Mouse (Mus musculus): ENCODE measurements around the gene Pah.

Pah gene

GRCm38 (mm10) chr10:87501659-87502042, 19.9 kb upstream of the Pah start:
- ATAC-seq (ENCODE audit: insufficient number of reproducible peaks, low FRiP score, low TSS enrichment), result no peak

DNA sequence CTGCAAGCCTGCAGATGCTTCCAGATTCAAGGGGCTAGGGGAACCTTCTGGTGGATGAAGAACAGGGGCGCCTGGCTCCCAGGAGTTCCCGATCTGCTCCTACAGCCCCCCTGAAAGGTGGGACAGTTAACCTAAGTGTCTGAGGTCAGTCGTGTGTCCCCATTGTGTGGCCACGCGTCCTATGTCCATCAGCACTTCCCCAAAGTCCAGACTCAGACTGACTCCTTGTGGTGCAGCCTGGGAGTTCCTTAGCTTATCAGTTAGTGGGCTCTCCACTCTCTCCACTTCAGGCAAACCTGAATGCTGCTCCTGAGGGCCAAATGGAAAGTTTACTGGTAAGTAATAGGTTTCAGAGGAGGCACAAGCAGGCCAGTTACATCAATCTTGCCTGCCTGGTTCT, 19.3 kb upstream of the Pah start:
- ATAC-seq (ENCODE audit: insufficient number of reproducible peaks, low FRiP score, low TSS enrichment), result no peak

DNA sequence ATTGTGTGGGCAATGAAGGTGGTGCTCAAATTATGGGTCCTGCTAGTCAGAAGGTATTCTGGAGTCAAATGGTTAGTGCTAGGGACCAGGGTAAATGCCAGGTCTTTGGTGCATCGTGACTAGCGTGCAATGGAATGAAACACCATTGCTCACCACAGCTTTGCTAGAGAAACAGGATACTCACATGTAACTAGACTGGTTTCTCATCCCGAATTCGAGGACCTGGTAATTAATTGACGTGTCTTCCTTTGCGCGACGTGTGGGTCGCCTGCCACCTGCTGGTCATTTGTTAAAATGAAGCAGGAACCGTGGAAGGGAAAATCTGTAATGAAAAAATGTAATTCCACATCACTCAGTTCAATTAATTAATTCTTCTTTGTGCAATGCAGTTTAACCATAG, 17.6 kb upstream of the Pah start:
- no peak; the same call in 1 of the 2 replicates for ATAC-seq (ENCODE audit: insufficient number of reproducible peaks, low FRiP score, low TSS enrichment)

- ATAC-seq (ENCODE audit: insufficient number of reproducible peaks, low FRiP score, low TSS enrichment), result no peak
Observed at GRCm38 (mm10) chr10:87508581-87508980, 13.0 kb upstream of the Pah start.

DNA sequence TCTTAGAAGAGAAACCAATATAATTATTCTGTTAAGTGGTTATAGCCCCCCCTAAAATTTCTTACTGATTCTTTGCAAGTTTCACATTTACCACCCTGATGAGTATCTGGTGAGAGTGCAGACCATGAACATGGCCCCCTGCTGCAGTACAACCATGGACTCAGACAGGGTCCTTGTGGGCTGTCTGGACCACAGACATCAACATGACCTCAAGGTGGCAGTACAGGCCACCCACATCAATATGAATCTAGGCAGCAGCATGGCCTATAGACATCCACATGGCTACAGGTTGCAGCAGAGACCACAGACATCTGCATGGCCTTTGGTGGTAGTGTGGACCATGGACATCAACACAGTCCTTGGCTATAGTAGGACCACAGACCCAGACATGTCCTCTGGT, 8.5 kb upstream of the Pah start:
- no peak for ATAC-seq (ENCODE audit: insufficient number of reproducible peaks, low FRiP score, low TSS enrichment)

DNA sequence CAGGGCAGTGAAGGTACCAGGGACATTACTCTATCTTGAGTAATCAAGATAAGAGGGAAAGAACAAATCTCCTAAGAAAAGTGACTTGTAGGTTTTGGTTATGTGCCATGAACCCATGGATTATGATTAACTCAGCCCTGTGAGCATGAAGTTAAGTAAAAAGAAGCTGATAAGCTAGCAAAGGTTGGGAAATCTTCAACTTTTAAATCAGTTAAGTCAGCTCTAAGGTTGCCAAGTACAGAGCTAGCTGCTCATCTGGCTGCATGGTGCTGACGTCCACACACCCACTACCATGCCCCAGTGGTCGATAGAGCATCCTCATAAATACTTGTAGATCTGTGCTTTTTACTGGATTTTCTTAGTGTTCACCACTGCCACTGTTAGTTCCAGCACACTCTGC, 3.0 kb upstream of the Pah start:
- no peak for ATAC-seq (ENCODE audit: insufficient number of reproducible peaks, low FRiP score, low TSS enrichment)

DNA sequence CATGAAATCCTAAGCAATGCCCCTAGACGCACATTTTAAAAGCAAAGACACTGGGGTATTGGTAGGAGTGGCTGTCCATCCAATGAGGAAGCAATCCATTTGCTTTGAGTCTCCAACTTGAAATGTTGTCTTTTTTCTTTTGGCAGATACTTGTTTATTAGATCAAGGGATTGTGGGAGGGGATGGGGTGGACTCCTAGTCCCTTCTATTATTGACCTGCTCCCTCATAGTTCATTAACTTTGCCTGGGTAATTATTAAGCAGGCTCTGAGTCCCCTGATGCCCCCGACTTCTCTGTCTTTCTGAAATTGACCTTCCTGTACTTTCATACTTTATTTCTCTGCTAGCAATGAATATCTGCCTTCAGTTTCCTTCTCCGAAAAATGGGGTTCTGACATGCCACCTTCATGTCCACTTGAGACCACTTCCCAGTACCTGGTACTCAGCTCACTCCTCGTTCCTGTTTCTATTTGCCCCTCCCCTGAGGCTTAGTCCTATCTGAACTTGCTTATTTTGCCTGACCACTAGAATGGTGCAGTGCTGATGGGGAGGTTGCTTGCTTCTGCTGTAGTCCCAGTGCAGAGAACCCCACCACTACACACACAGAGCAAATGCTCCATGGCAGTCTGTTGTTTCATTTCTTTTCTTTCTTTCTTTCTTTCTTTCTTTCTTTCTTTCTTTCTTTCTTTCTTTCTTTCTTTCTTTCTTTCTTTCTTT, 1.0 kb upstream of the Pah start:
- ATAC-seq (ENCODE audit: insufficient number of reproducible peaks, low FRiP score, low TSS enrichment), result no peak

DNA sequence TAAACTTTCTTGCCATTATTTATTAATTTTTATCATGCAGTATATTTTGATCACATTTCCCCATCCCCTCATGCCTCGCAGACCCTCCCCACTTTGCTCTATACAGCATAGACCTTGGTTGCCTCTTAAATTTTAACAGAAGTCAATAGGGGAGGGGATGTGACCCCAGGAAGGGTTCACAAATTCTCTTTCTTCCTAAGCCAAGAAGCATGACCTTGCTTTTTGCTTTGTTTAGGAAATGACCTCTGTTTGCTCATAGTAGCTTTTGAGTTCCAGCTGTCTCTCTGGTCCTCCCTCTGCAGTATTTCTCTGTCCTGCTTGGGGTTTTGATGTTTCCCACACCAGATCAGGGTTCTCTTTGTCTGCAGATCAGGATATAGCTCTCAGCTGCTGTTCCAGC, 12.6 kb downstream of the Pah start:
- no peak for ATAC-seq (ENCODE audit: insufficient number of reproducible peaks, low FRiP score, low TSS enrichment)

DNA sequence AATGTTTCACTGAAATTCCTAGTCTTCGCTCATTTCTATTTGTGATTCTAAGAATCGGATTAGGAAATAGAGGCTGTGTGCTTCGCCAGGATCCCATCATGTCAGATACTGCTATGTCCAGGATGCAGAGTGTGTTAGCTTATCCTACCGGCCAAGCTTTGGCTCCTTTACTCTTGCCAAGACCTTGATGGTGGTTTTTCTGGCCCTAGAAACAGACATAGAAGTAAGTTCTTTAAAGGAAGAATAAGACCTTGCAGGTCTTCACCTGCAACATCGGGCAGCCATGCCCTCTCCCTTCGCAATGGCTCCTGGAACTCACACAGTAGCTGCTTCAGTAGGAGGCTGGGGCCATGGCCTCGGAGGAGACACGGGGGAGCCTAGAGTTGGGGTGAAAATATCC, 24.2 kb downstream of the Pah start:
- ATAC-seq (ENCODE audit: insufficient number of reproducible peaks, low FRiP score, low TSS enrichment), result no peak

DNA sequence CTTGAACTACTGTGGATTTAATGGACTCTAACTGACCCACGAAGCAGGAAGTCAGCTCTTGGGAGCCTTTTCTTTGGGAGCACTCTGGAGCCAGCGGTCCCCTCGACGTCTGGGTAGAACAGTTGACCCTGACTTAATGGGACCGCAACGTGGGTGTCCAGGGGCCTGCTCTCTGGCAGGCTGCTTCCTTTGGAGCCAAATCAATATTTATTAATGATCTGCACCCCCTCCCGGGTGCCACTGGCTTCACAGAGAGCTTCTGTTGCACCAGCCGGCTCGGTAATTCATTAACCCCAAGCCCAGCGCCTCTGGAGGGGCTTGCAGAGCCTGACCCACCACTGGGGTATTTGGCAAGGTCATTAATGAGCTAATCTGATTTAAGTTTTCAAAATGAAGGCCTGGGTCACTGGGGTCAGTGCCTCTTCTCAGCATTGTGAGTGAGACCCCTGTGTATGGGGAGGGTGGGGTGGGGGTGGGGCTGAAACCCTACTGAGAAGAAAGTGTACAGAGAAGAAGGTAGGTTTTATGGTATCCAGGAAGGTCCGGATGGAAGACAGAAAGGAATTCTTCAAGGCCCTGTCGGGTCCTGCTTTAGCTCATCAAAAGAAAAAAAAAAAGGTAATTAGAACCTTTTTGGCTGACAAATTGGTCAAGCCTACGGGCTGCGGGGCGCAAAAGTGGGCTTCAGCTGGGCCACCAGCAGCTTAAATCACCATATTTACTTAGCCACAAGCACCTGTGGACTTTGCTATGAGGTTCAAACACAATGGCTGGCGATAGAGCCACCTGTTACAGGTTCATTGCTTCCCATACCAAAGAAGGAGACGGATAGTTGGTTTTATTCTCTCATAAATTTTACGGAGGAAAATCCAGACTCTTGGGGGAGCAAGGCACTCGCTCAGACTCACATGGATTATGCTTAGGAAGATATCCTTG, 25.0 kb downstream of the Pah start:
- no peak for ATAC-seq (ENCODE audit: insufficient number of reproducible peaks, low FRiP score, low TSS enrichment)

DNA sequence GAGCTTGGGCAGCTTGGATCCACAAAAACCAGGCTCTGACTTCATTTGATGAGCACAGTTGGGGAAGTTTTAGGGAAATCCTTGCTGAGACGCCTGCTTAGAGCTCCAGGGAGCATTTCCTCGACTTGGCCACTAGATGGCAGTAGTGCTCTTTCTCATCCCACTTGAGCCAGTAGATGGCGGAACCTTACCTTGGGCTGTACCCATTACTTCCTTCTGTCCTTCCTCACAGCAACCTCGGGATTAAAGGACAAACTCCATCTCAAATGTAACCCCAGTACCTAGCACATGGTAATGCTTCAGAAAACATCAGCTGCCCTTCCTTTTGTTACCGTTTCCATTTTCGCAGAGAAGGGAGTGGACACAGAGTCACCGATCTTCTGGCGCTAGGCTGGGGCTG, 31.1 kb downstream of the Pah start:
- peak; percentile 72 for ATAC-seq (ENCODE audit: insufficient number of reproducible peaks, low FRiP score, low TSS enrichment)

DNA sequence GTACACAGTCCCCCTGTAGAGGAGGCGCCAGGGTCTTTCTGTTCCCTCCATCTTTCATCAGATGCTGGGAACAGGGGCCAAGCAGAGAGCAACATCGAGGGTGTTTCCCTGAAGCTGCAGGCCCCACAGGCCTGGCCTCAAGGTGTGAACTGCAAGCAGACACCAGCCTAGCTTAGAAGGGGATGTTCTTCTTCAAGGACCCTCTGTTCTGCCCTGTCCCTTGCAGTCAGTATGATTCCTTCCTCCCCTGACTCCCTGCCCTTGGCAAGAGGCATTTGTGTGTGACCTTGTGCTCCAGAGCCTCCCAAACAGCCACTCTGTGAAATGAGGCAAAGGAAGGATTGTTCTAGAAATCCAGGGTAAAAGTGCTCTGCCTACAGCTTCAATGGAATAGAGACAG, 34.8 kb downstream of the Pah start:
- ATAC-seq (ENCODE audit: insufficient number of reproducible peaks, low FRiP score, low TSS enrichment), result no peak

DNA sequence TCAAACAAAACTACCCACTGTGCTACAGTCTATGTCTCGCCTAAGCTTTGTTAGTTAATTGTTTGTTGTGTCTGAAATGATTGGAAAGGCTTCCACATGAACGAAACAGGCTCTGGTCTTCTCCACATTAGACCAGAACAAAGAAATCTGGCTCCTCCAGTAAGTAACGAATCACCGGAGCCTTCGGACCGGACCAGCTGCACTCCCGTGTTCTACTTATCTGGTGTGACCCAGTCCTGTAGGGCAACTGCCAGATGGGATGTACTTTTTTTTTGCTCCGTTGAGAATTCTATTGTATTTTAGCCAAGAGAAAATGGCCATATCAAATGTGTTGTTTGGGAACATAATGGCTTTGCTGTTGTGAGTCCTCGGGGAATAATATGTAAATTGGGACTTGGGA, 42.2 kb downstream of the Pah start:
- ATAC-seq (ENCODE audit: insufficient number of reproducible peaks, low FRiP score, low TSS enrichment), result no peak

- ATAC-seq (ENCODE audit: insufficient number of reproducible peaks, low FRiP score, low TSS enrichment), result no peak
Observed at GRCm38 (mm10) chr10:87565712-87566111, 44.1 kb downstream of the Pah start.

DNA sequence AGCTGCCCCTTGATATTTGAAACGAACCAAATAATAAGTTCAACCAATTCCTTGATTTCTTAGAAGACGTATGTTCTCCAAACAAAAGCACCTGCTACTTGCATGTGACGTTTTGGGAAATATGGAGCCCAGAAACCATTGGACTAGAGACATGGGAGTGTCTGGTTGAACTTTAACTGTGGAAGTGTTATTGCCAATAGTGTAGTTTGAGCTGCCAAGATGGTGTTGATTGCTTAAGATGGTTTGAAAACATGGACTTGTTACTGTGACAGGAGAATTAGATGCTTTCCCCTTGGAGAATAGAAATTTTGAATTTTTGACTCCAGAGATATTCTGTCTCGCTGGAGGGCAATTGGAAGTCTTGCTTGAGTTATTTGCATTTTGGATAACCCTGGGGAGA, 50.9 kb downstream of the Pah start:
- ATAC-seq (ENCODE audit: insufficient number of reproducible peaks, low FRiP score, low TSS enrichment), result no peak

DNA sequence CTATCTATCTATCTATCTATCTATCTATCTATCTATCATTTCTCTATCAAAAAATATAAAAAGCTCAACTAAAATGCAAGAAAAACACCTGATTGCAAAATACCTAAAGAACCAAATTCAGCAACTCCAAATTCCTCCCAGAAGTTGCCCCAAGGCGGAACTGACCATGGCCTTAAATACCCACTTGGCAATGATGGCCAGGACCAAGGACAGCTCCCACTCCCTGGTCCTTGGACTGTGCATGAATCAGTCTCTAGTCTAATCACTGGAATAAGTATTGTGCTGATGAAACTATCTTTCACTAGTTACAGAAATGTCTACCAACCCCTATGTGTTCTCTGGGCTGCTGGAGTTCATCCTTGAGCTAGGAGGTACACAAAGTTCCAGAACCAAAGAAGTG, 65.1 kb downstream of the Pah start:
- no peak for ATAC-seq (ENCODE audit: insufficient number of reproducible peaks, low FRiP score, low TSS enrichment)

- no peak for ATAC-seq (ENCODE audit: insufficient number of reproducible peaks, low FRiP score, low TSS enrichment)
Observed at GRCm38 (mm10) chr10:87593916-87594315, 72.3 kb downstream of the Pah start.

DNA sequence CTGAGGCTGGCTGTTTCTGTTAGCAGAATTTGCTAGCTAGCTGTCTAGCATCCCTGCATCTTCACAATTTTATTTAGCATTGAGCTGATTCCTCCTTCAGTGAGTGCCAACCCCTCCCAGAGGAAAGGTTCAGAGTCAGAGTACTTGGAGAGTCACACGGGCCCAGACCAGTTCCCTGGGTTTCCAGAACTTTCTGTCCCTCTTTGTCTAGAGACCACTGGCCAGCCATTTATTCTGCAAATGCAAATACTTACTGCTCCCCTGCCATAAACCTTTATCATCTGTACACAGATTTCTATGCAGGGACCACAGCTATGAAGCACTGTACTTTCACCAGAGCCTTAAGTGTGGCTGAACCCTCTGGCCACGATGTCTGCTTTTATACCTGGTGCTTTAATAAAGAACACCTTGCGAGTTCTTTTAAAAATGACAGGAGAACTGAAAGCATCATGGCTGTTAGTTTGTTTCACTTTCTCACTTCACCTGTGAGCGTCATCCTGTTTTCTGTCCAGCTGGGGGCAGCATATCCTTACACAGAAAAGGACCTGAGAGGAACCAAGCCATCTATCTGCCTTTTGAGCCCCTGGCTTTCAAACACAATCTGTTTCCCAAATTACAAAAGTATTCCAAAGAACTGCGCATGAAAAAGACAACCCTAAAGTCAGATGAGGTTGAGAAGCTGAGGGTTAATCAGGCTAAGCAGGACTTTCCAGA, 74.9 kb downstream of the Pah start:
- ATAC-seq (ENCODE audit: insufficient number of reproducible peaks, low FRiP score, low TSS enrichment), result no peak

- no peak for ATAC-seq (ENCODE audit: insufficient number of reproducible peaks, low FRiP score, low TSS enrichment)
Observed at GRCm38 (mm10) chr10:87597075-87597677, 75.6 kb downstream of the Pah start.

DNA sequence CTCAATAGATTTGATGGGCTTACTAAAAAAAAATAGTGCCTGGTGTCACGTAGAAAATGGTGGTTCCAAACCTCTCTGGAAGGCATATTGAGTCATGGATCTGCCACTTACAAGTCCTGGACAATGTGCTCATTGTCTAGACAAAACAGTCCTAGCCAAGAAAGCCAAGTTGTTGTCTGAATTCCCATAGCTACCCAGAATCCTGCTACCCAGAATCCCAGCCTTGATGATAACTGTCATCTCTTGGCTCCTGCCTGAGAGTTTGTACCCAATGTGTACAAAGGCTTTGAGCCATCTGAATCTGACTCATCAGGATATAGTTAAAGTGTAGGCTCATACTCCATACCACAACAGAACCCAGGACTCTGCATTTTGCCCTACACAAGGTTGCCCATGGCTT, 80.6 kb downstream of the Pah start:
- no peak for ATAC-seq (ENCODE audit: insufficient number of reproducible peaks, low FRiP score, low TSS enrichment)

- no peak for ATAC-seq (ENCODE audit: insufficient number of reproducible peaks, low FRiP score, low TSS enrichment)
Observed at GRCm38 (mm10) chr10:87625196-87625595, 103.6 kb downstream of the Pah start.

All from cerebellum, adult (tissue).